Mouse (Mus musculus) heart, postnatal 0 days (tissue): ENCODE data around the gene Raf1. TPM values are rescaled to one million over a fixed set of nuclear protein-coding genes. Genes with fewer than 3 reads are reported as not detected.

Experiments used
- ATAC-seq: fragments of 200-750 bp; cut with Nextera tagmentation; 2 replicates; pipeline ENCODE4 v1.8.0; 2017; ENCODE audit warnings: low read depth, moderate number of reproducible peaks, moderate library complexity; ENCODE audit not compliant: insufficient read depth
- DNase-seq: peaks from one replicate; pipeline ENCODE4 v3.0.0-alpha.2; 2016; ENCODE audit warnings: low spot score
- H3K27ac ChIP-seq: fragments of 300-500 bp; sonication (generic); 2 replicates; pipeline ENCODE4 v1.5.1; 2014; ENCODE audit warnings: low read depth, mild to moderate bottlenecking
- H3K27me3 ChIP-seq: fragments of 300-500 bp; sonication (generic); 2 replicates; pipeline ENCODE4 v1.6.1; 2014; ENCODE audit warnings: low read length, mixed read lengths; ENCODE audit not compliant: control insufficient read depth, insufficient read depth
- H3K36me3 ChIP-seq: fragments of 300-500 bp; sonication (generic); replicated peaks from 2 replicates; pipeline ENCODE4 v1.6.1; 2014; ENCODE audit warnings: low read length, mixed read lengths; ENCODE audit not compliant: control insufficient read depth, insufficient read depth
- H3K4me1 ChIP-seq: fragments of 300-500 bp; sonication (generic); 2 replicates; pipeline ENCODE4 v1.6.1; 2014; ENCODE audit warnings: antibody characterized with exemption; ENCODE audit not compliant: control insufficient read depth, insufficient read depth
- H3K4me2 ChIP-seq: fragments of 300-500 bp; sonication (generic); 2 replicates; pipeline ENCODE4 v1.6.1; 2014; ENCODE audit warnings: low read depth, mild to moderate bottlenecking, low read length, moderate library complexity
- H3K4me3 ChIP-seq: fragments of 300-500 bp; sonication (generic); 2 replicates; pipeline ENCODE4 v1.5.1; 2014; ENCODE audit warnings: low read depth, low read length
- H3K9ac ChIP-seq: fragments of 300-500 bp; sonication (generic); replicated peaks from 2 replicates; pipeline ENCODE4 v1.6.1; 2014; ENCODE audit warnings: low read depth, low read length, mixed read lengths
- H3K9me3 ChIP-seq: fragments of 300-500 bp; sonication (generic); replicated peaks from 2 replicates; pipeline ENCODE4 v1.6.1; 2016; ENCODE audit warnings: low read length; ENCODE audit not compliant: control insufficient read depth
- CTCF ChIP-seq: IDR thresholded peaks from 2 replicates; pipeline ENCODE4 v1.5.1; 2016; ENCODE audit warnings: antibody characterized with exemption, control low read depth, low read depth
- EP300 ChIP-seq: IDR thresholded peaks from 2 replicates; pipeline ENCODE4 v1.6.1; 2016; ENCODE audit warnings: antibody characterized with exemption, low read depth
- WGBS: fragments of 180-500 bp; shearing (Covaris S2); extraction: QIAGEN DNeasy Blood & Tissue Kit; methylation state at CpG from one replicate; pipeline ENCODE4 v1.1.7; 2014; 5-methylcytosine and 5-hydroxymethylcytosine counted together
- polyA plus RNA-seq: library from polyadenylated mRNA; unstranded; fragments of >200 nt; fragmentation: Nextera tagmentation; extraction: Ambion mirVana; gene quantifications from 2 replicates; pipeline ENCODE4 v1.2.1, GENCODE M21; 2015
- total RNA-seq: library from RNA; depleted of rRNA; stranded (reverse); fragments of >200 nt; gene quantifications from 2 replicates; pipeline ENCODE4 v1.2.3, GENCODE M21; 2014; ENCODE audit warnings: low replicate concordance; rRNA removed

Raf1 gene
- total and polyA plus RNA-seq, 2 experiments from 2014 or later: 72.3 to 182 TPM

DNA sequence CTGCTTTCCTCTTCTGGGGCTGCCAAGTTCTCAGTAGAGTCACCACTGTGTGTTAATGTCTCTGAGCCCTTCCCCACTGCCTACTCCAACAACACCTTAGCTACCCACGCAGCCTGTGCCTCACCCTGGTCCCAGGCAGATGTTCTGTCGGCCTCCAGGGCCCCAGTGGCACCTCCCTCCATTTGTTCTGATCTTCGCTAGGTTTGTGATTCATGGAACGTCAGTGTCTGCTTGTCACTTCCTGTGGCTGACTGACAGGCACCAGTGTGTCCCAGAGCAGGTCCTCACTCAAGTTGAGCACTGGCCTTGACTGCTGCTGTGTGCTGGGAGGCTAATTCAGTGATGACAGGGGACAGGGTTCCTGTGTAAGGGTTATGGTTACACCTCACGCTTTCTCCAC, 99.0 kb downstream of the Raf1 start:
- Histone ChIP-seq H3K27ac (no peak overlapping the region), H3K4me3 (no peak overlapping the region), H3K4me2 (no peak overlapping the region), H3K36me3 (peaks cover 58% of the 10 kb centered on the region), H3K27me3 (no peaks in the 10 kb centered on the region), H3K9me3 (no peaks in the 10 kb centered on the region), H3K4me1 (no peaks in the 10 kb centered on the region), H3K9ac (no peak overlapping the region)
- ATAC-seq (no peak), DNase-seq (no peak)
- WGBS: 75% methylated on average over 5 of the region's 5 CpGs
- TF ChIP-seq CTCF: no peak
- TF ChIP-seq EP300: no peak

- no peak overlapping the region for H3K4me3 ChIP-seq
- H3K27me3 ChIP-seq: no peaks in the 10 kb centered on the region
- H3K4me1 ChIP-seq: no peaks in the 10 kb centered on the region
- no peak for TF ChIP-seq EP300
- no peak for TF ChIP-seq CTCF
- no peaks in the 10 kb centered on the region for H3K9me3 ChIP-seq
- DNase-seq: no peak
- H3K27ac ChIP-seq: no peak overlapping the region
- no peak overlapping the region for H3K4me2 ChIP-seq
- H3K36me3 ChIP-seq: peaks cover 64% of the 10 kb centered on the region
- no peak for ATAC-seq
- WGBS: 83% methylated on average over 7 of the region's 7 CpGs
- no peak overlapping the region for H3K9ac ChIP-seq
Observed at GRCm38 (mm10) chr6:115574171-115574570, 102.3 kb downstream of the Raf1 start.

Other genes starting within 250 kb of the Raf1 start
- 6.0 and 11.5 TPM in 2 replicates for gene Tsen2, start 132.0 kb downstream of the Raf1 start, total RNA-seq
- 12.6 and 14.1 TPM in 2 replicates for gene Tsen2, start 132.0 kb downstream of the Raf1 start, polyA plus RNA-seq
- not detected in 2 replicates for gene Mkrn2os, start 84.1 kb downstream of the Raf1 start, total RNA-seq
- 0.37 and 0.44 TPM in 2 replicates for gene Mkrn2os, start 84.1 kb downstream of the Raf1 start, polyA plus RNA-seq
- gene Mkrn2, start 74.7 kb downstream of the Raf1 start, total RNA-seq: 17.9 and 71.3 TPM in 2 replicates
- 29.6 and 31.3 TPM in 2 replicates for gene Mkrn2, start 74.7 kb downstream of the Raf1 start, polyA plus RNA-seq
- gene Tmem40, start 85.8 kb upstream of the Raf1 start, total RNA-seq: 0.23 and 2.3 TPM in 2 replicates
- gene Tmem40, start 85.8 kb upstream of the Raf1 start, polyA plus RNA-seq: 0.26 and 0.40 TPM in 2 replicates
- 50.9 and 56.5 TPM in 2 replicates for gene Cand2, start 97.9 kb upstream of the Raf1 start, total RNA-seq
- 29.2 and 30.0 TPM in 2 replicates for gene Cand2, start 97.9 kb upstream of the Raf1 start, polyA plus RNA-seq
- 1,019 and 1,034 TPM in 2 replicates for gene Rpl32, start 132.1 kb upstream of the Raf1 start, total RNA-seq
- gene Rpl32, start 132.1 kb upstream of the Raf1 start, polyA plus RNA-seq: 1,074 and 1,115 TPM in 2 replicates
- gene Efcab12, start 161.8 kb upstream of the Raf1 start, total RNA-seq: 1.5 TPM in 1 of 2 replicates, not detected in the other
- 0.29 and 0.30 TPM in 2 replicates for gene Efcab12, start 161.8 kb upstream of the Raf1 start, polyA plus RNA-seq
- 1.2 and 1.5 TPM in 2 replicates for gene Mbd4, start 176.7 kb upstream of the Raf1 start, total RNA-seq
- gene Mbd4, start 176.7 kb upstream of the Raf1 start, polyA plus RNA-seq: 3.4 and 4.8 TPM in 2 replicates
- 17.8 and 25.8 TPM in 2 replicates for gene Ift122, start 176.8 kb upstream of the Raf1 start, total RNA-seq
- gene Ift122, start 176.8 kb upstream of the Raf1 start, polyA plus RNA-seq: 13.3 and 13.5 TPM in 2 replicates